Mouse (Mus musculus): ENCODE results near the gene Hist1h2af. TPM values are rescaled to one million over a fixed set of nuclear protein-coding genes. Genes with fewer than 3 reads are reported as not detected.
A peak's percentile ranks its signal among the peaks of the same experiment; 100 is the strongest.
"Not testable (repeated sequence)": the region's sequence is repeated elsewhere in the genome, so short reads cannot be mapped to it uniquely, and the experiment has no call there.

Gene Hist1h2af
- 4,070 and 5,945 TPM in 2 replicates for polyA plus RNA-seq (2012; rRNA removed)

GRCm38 (mm10) chr13:23533560-23534367, at the start of gene Hist1h2af:
TSS of gene Hist1h2af (plus strand) at chr13:23533906.
- Histone ChIP-seq H3K4me3 (ENCODE audit: control insufficient read depth, insufficient read depth, low read length) (peak within 1 kb of the TSS; percentile 54), H3K27ac (ENCODE audit: control insufficient read depth, insufficient read depth, low read length) (peak within 1 kb of the TSS; percentile 92)
- peak; percentile 64 for DNase-seq
- not testable (repeated sequence) for H3K36me3 ChIP-seq (ENCODE audit: control insufficient read depth, insufficient read depth, low read length); H3K4me1 ChIP-seq (replicated peaks; ENCODE audit: control insufficient read depth, insufficient read depth, low read length); H3K27me3 ChIP-seq (ENCODE audit: control insufficient read depth, insufficient read depth, low read length)
- WGBS, result under 1% methylated on average over 29 of the region's 53 CpGs

GRCm38 (mm10) chr13:23485271-23485670, 48.4 kb upstream of the Hist1h2af start:
- no peaks in the 10 kb centered on the region for H3K27me3 ChIP-seq (ENCODE audit: control insufficient read depth, insufficient read depth, low read length)
- no peak overlapping the region for H3K27ac ChIP-seq (ENCODE audit: control insufficient read depth, insufficient read depth, low read length)
- no peak for DNase-seq
- H3K36me3 ChIP-seq (ENCODE audit: control insufficient read depth, insufficient read depth, low read length), result no peaks in the 10 kb centered on the region
- no peak for TF ChIP-seq POLR2A (IDR thresholded peaks at IDR 0.05; ENCODE audit: control insufficient read depth, extremely low read depth, insufficient read depth, low read length, poor library complexity)
- TF ChIP-seq CTCF (IDR thresholded peaks at IDR 0.05; ENCODE audit: borderline replicate concordance, control insufficient read depth, extremely low read depth, insufficient read depth, low read length, poor library complexity), result no peak
- 38% methylated on average over 5 of the region's 5 CpGs for WGBS
- 0 out of 2 replicates have a peak, but pooled peaks cover 3% of the 10 kb centered on the region for H3K4me1 ChIP-seq (replicated peaks; ENCODE audit: control insufficient read depth, insufficient read depth, low read length)
- no peak overlapping the region for H3K4me3 ChIP-seq (ENCODE audit: control insufficient read depth, insufficient read depth, low read length)

- no peaks in the 10 kb centered on the region for H3K27me3 ChIP-seq (ENCODE audit: control insufficient read depth, insufficient read depth, low read length)
- H3K27ac ChIP-seq (ENCODE audit: control insufficient read depth, insufficient read depth, low read length), result no peak within 1 kb of the TSS
- 17% methylated on average over 14 of the region's 14 CpGs for WGBS
- TF ChIP-seq CTCF (IDR thresholded peaks at IDR 0.05; ENCODE audit: borderline replicate concordance, control insufficient read depth, extremely low read depth, insufficient read depth, low read length, poor library complexity) (no peak), POLR2A (IDR thresholded peaks at IDR 0.05; ENCODE audit: control insufficient read depth, extremely low read depth, insufficient read depth, low read length, poor library complexity) (no peak)
- H3K4me3 ChIP-seq (ENCODE audit: control insufficient read depth, insufficient read depth, low read length), result no peak within 1 kb of the TSS
- H3K36me3 ChIP-seq (ENCODE audit: control insufficient read depth, insufficient read depth, low read length), result no peaks in the 10 kb centered on the region
- 0 out of 2 replicates have a peak, but pooled peaks cover 5% of the 10 kb centered on the region for H3K4me1 ChIP-seq (replicated peaks; ENCODE audit: control insufficient read depth, insufficient read depth, low read length)
- DNase-seq, result peak; percentile 43
These were observed 45.0 kb upstream of the Hist1h2af start, which contains the start of gene Btn2a2 for GRCm38 (mm10) chr13:23488400-23489322. TSS of gene Btn2a2 (minus strand) at chr13:23488857.

- Histone ChIP-seq H3K4me3 (ENCODE audit: control insufficient read depth, insufficient read depth, low read length) (no peak overlapping the region), H3K27me3 (ENCODE audit: control insufficient read depth, insufficient read depth, low read length) (no peaks in the 10 kb centered on the region), H3K4me1 (replicated peaks; ENCODE audit: control insufficient read depth, insufficient read depth, low read length) (0 out of 2 replicates have a peak, but pooled peaks cover 5% of the 10 kb centered on the region), H3K36me3 (ENCODE audit: control insufficient read depth, insufficient read depth, low read length) (no peaks in the 10 kb centered on the region), H3K27ac (ENCODE audit: control insufficient read depth, insufficient read depth, low read length) (no peak overlapping the region)
- TF ChIP-seq POLR2A (IDR thresholded peaks at IDR 0.05; ENCODE audit: control insufficient read depth, extremely low read depth, insufficient read depth, low read length, poor library complexity) (no peak), CTCF (IDR thresholded peaks at IDR 0.05; ENCODE audit: borderline replicate concordance, control insufficient read depth, extremely low read depth, insufficient read depth, low read length, poor library complexity) (no peak)
- no peak for DNase-seq
- 91% methylated on average over 1 of the region's 1 CpGs for WGBS
These were observed 42.8 kb upstream of the Hist1h2af start for GRCm38 (mm10) chr13:23490863-23491262.

GRCm38 (mm10) chr13:23491263-23491662, 42.4 kb upstream of the Hist1h2af start:
- no peak for DNase-seq
- no peak overlapping the region for H3K4me3 ChIP-seq (ENCODE audit: control insufficient read depth, insufficient read depth, low read length)
- TF ChIP-seq POLR2A (IDR thresholded peaks at IDR 0.05; ENCODE audit: control insufficient read depth, extremely low read depth, insufficient read depth, low read length, poor library complexity) (no peak), CTCF (IDR thresholded peaks at IDR 0.05; ENCODE audit: borderline replicate concordance, control insufficient read depth, extremely low read depth, insufficient read depth, low read length, poor library complexity) (no peak)
- WGBS, result 54% methylated on average over 1 of the region's 1 CpGs
- H3K27me3 ChIP-seq (ENCODE audit: control insufficient read depth, insufficient read depth, low read length), result no peaks in the 10 kb centered on the region
- H3K4me1 ChIP-seq (replicated peaks; ENCODE audit: control insufficient read depth, insufficient read depth, low read length), result 0 out of 2 replicates have a peak, but pooled peaks cover 5% of the 10 kb centered on the region
- no peak overlapping the region for H3K27ac ChIP-seq (ENCODE audit: control insufficient read depth, insufficient read depth, low read length)
- no peaks in the 10 kb centered on the region for H3K36me3 ChIP-seq (ENCODE audit: control insufficient read depth, insufficient read depth, low read length)

- WGBS, result 37% methylated on average over 14 of the region's 14 CpGs
These were observed 41.7 kb upstream of the Hist1h2af start for GRCm38 (mm10) chr13:23491990-23492389.

More at GRCm38 (mm10) chr13:23491990-23492389, 41.7 kb upstream of the Hist1h2af start:
- Histone ChIP-seq H3K27me3 (ENCODE audit: control insufficient read depth, insufficient read depth, low read length) (no peaks in the 10 kb centered on the region), H3K4me1 (replicated peaks; ENCODE audit: control insufficient read depth, insufficient read depth, low read length) (0 out of 2 replicates have a peak, but pooled peaks cover 5% of the 10 kb centered on the region), H3K4me3 (ENCODE audit: control insufficient read depth, insufficient read depth, low read length) (no peak overlapping the region), H3K27ac (ENCODE audit: control insufficient read depth, insufficient read depth, low read length) (no peak overlapping the region), H3K36me3 (ENCODE audit: control insufficient read depth, insufficient read depth, low read length) (no peaks in the 10 kb centered on the region)
- DNase-seq, result no peak
- TF ChIP-seq CTCF (IDR thresholded peaks at IDR 0.05; ENCODE audit: borderline replicate concordance, control insufficient read depth, extremely low read depth, insufficient read depth, low read length, poor library complexity) (no peak), POLR2A (IDR thresholded peaks at IDR 0.05; ENCODE audit: control insufficient read depth, extremely low read depth, insufficient read depth, low read length, poor library complexity) (no peak)
